Mouse (Mus musculus): ENCODE measurements at regions not wholly inside any gene's neighbourhood (a gene's known extent, or its start where the extent isn't known, plus 50 kb on each side); places are given as distances from the start of the nearest gene placed in this dataset.

DNA sequence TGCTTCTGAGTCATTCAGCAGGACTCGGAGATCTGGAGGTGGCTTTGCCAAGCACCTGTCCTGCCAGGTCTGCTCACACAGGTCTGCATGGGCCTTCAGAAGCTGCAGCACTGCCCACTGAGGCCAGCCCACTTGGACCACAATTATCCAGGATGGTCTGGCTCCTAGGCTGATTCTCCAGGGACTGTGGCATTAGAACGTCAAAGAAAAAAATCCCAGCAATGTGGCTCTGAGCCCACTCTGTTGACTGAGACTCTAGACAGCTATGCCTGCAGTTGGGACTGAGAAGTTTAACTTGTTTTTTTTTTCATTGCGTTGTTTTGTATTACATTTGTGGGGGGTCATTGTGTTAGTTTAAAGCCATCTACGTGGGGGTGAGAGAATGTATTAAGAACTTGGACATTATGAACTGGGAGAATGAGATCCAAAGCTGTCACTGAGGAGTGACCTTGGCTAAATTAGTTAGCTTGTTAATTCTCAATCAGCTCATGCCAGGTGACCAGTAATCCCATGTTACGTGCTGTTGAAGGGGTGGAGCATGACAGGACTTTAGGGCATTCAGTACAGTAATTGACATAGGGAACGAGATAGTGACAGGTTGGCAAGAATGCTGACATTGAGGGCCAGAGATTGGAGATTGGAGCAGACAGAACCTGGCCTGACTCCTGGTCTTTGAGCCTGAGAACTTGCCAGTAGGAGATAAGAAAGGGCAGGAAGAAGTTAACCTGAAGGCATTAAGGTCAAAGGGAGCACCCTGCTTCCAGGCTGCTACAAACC is 232.0 kb upstream of the Il12b start:
- Histone ChIP-seq H3K27me3 (ENCODE audit: control insufficient read depth, insufficient read depth, insufficient read length) (no peaks in the 10 kb centered on the region), H3K4me2 (ENCODE audit: low read depth) (no peak overlapping the region), H3K36me3 (ENCODE audit: control insufficient read depth, insufficient read depth) (no peaks in the 10 kb centered on the region), H3ac (ENCODE audit: control insufficient read depth, insufficient read length) (no peak overlapping the region), H3K79me2 (ENCODE audit: control insufficient read depth, insufficient read depth) (no peaks in the 10 kb centered on the region), H3K4me3 (no peak overlapping the region)
- TF ChIP-seq TCF12 (IDR thresholded peaks at IDR 0.05; ENCODE audit: insufficient read depth, poor library complexity, severe bottlenecking) (no peak), MYOG (IDR thresholded peaks at IDR 0.05; ENCODE audit: control insufficient read depth in 1 of 3, insufficient read depth in 1 of 3, insufficient read length in 2 of 3, low read depth in 2 of 3) (no peak), E2F4 (IDR thresholded peaks at IDR 0.05; ENCODE audit: insufficient read depth) (no peak), CEBPB (IDR thresholded peaks at IDR 0.05; ENCODE audit: insufficient read depth, poor library complexity, severe bottlenecking) (no peak)

DNA sequence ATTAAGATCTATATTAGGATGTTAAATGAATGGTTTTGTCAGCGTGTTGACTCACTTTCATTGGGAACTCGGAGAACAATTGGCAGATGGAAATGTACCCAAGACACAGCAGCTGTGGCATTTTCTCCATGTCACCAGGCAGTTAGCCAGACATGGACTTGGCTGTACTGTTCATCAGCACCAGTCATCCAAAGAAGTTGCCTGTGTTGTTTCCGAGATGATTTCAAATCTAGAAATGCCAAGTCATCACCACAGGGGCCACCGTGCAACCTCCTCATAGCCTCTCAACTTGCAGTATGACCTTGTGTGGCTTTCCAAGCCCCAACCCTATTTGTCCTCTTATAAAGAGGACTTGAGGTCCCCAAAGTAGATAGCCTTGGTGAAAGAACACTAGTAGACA is 227.4 kb upstream of the Il12b start:
- no peaks in the 10 kb centered on the region for H3K27me3 ChIP-seq (ENCODE audit: control insufficient read depth, insufficient read depth, insufficient read length)
- H3K79me2 ChIP-seq (ENCODE audit: control insufficient read depth, insufficient read depth) = no peaks in the 10 kb centered on the region
- no peak overlapping the region for H3K4me3 ChIP-seq
- H3K36me3 ChIP-seq (ENCODE audit: control insufficient read depth, insufficient read depth) = no peaks in the 10 kb centered on the region
- H3K4me2 ChIP-seq (ENCODE audit: low read depth) = no peak overlapping the region
- TF ChIP-seq MYOD1 (IDR thresholded peaks at IDR 0.05; ENCODE audit: control insufficient read depth in 1 of 3, insufficient read length in 2 of 3, low read depth in 2 of 3) = peak in 2 of 3 experiments; percentile 25 to 46
- TF ChIP-seq REST (IDR thresholded peaks at IDR 0.05; ENCODE audit: insufficient read depth, insufficient read length) = no peak
- no peak overlapping the region for H3ac ChIP-seq (ENCODE audit: control insufficient read depth, insufficient read length)

DNA sequence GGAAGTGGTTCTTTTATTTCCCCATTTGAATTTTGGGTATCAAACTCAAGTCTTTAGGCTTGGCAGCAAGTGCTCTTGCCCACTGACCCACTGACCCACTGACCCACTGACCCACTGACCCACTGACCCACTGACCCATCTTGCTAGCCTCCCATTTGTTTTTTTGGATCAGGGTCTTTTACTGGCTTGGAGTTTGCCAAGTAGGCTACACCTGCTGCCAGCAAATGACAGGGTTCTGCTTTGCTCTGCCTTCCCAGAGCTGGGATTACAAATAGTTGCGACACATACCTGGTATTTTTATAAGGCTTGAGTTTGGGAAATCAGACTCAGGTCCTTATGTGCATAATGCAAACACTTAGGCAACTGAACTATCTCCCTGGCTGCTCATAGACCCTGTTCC is 226.7 kb upstream of the Il12b start:
- Histone ChIP-seq H3K4me3 (no peak overlapping the region), H3K36me3 (ENCODE audit: control insufficient read depth, insufficient read depth) (no peaks in the 10 kb centered on the region), H3K27me3 (ENCODE audit: control insufficient read depth, insufficient read depth, insufficient read length) (no peaks in the 10 kb centered on the region), H3K4me2 (ENCODE audit: low read depth) (no peak overlapping the region), H3K79me2 (ENCODE audit: control insufficient read depth, insufficient read depth) (no peaks in the 10 kb centered on the region), H3ac (ENCODE audit: control insufficient read depth, insufficient read length) (no peak overlapping the region)
- TF ChIP-seq E2F4 (IDR thresholded peaks at IDR 0.05; ENCODE audit: insufficient read depth) = no peak

DNA sequence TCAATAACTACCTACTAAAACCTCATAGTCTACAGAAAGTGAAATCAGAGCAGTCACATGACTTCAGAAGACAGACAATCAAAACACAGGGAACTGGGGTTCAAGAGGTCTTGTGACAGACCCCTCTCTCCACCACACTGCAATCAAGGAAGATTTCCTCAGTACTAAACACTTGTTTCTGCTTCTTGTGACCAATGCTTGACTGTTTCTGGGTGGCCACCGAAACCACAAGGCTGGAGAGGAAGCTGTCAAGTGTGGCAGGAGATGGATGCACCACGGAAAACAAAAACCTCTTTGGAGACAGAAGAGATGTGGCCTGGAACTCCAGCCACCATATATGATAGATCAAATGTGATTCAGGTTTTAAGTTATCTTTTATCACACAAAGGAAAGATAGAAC is 225.3 kb upstream of the Il12b start:
- Histone ChIP-seq H3K4me3 (no peak overlapping the region), H3K4me2 (ENCODE audit: low read depth) (no peak overlapping the region), H3K79me2 (ENCODE audit: control insufficient read depth, insufficient read depth) (no peaks in the 10 kb centered on the region), H3ac (ENCODE audit: control insufficient read depth, insufficient read length) (no peak overlapping the region), H3K36me3 (ENCODE audit: control insufficient read depth, insufficient read depth) (no peaks in the 10 kb centered on the region), H3K27me3 (ENCODE audit: control insufficient read depth, insufficient read depth, insufficient read length) (no peaks in the 10 kb centered on the region)
- TF ChIP-seq REST (IDR thresholded peaks at IDR 0.05; ENCODE audit: insufficient read depth, insufficient read length) = no peak
- TF ChIP-seq E2F4 (IDR thresholded peaks at IDR 0.05; ENCODE audit: insufficient read depth) = no peak
- TF ChIP-seq MYOD1 (IDR thresholded peaks at IDR 0.05; ENCODE audit: control insufficient read depth in 1 of 3, insufficient read length in 2 of 3, low read depth in 2 of 3) = no peak
- TF ChIP-seq MAX (IDR thresholded peaks at IDR 0.05; ENCODE audit: low read depth) = no peak
- TF ChIP-seq SRF (IDR thresholded peaks at IDR 0.05; ENCODE audit: control insufficient read depth, insufficient read length, low read depth) = no peak
- no peak for TF ChIP-seq TCF3 (IDR thresholded peaks at IDR 0.05; ENCODE audit: insufficient read length, low read depth)
- TF ChIP-seq USF1 (IDR thresholded peaks at IDR 0.05; ENCODE audit: low read depth) = no peak
- no peak for TF ChIP-seq POLR2AphosphoS2 (IDR thresholded peaks at IDR 0.05; ENCODE audit: insufficient read length, low read depth)
- no peak for TF ChIP-seq CEBPB (IDR thresholded peaks at IDR 0.05; ENCODE audit: insufficient read depth, poor library complexity, severe bottlenecking)
- TF ChIP-seq MYOG (IDR thresholded peaks at IDR 0.05; ENCODE audit: control insufficient read depth in 1 of 3, insufficient read depth in 1 of 3, insufficient read length in 2 of 3, low read depth in 2 of 3) = no peak
- TF ChIP-seq TCF12 (IDR thresholded peaks at IDR 0.05; ENCODE audit: insufficient read depth, poor library complexity, severe bottlenecking) = no peak
- TF ChIP-seq POLR2A (IDR thresholded peaks at IDR 0.05; ENCODE audit: insufficient read length, low read depth) = no peak

DNA sequence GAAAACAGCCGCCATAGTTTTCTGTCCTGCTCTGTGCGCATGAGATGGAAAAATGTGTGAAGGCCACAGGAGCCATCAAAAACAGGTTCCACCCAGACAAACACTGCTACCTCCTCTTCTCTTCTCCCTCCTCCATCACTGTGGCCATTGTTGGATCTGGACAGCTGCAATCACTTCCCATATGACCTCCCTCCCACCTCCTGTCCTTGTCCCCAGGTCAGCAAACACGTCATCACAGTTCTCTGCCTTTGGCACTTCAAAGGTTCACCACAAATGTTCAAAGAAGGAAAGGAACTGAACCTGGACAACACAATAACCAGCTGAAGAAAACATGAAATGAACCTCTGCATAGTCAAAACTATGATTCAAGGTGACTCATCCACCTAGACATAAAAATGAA is 220.2 kb upstream of the Il12b start:
- Histone ChIP-seq H3K4me2 (ENCODE audit: low read depth) (no peak overlapping the region), H3K79me2 (ENCODE audit: control insufficient read depth, insufficient read depth) (no peaks in the 10 kb centered on the region), H3ac (ENCODE audit: control insufficient read depth, insufficient read length) (no peak overlapping the region), H3K4me3 (no peak overlapping the region), H3K27me3 (ENCODE audit: control insufficient read depth, insufficient read depth, insufficient read length) (no peaks in the 10 kb centered on the region), H3K36me3 (ENCODE audit: control insufficient read depth, insufficient read depth) (no peaks in the 10 kb centered on the region)
- TF ChIP-seq REST (IDR thresholded peaks at IDR 0.05; ENCODE audit: insufficient read depth, insufficient read length) (no peak), MYOG (IDR thresholded peaks at IDR 0.05; ENCODE audit: control insufficient read depth in 1 of 3, insufficient read depth in 1 of 3, insufficient read length in 2 of 3, low read depth in 2 of 3) (no peak), E2F4 (IDR thresholded peaks at IDR 0.05; ENCODE audit: insufficient read depth) (no peak), CEBPB (IDR thresholded peaks at IDR 0.05; ENCODE audit: insufficient read depth, poor library complexity, severe bottlenecking) (no peak), MYOD1 (IDR thresholded peaks at IDR 0.05; ENCODE audit: control insufficient read depth in 1 of 3, insufficient read length in 2 of 3, low read depth in 2 of 3) (no peak), POLR2AphosphoS2 (IDR thresholded peaks at IDR 0.05; ENCODE audit: insufficient read length, low read depth) (no peak), MAX (IDR thresholded peaks at IDR 0.05; ENCODE audit: low read depth) (no peak), TCF3 (IDR thresholded peaks at IDR 0.05; ENCODE audit: insufficient read length, low read depth) (no peak), POLR2A (IDR thresholded peaks at IDR 0.05; ENCODE audit: insufficient read length, low read depth) (no peak), TCF12 (IDR thresholded peaks at IDR 0.05; ENCODE audit: insufficient read depth, poor library complexity, severe bottlenecking) (no peak), USF1 (IDR thresholded peaks at IDR 0.05; ENCODE audit: low read depth) (no peak), SRF (IDR thresholded peaks at IDR 0.05; ENCODE audit: control insufficient read depth, insufficient read length, low read depth) (no peak)
